29 mouse cellular contexts compared by ENCODE assay signal in genomic region chr11:4927224-4927623, GRCm38 (mm10). TPM values are rescaled to one million over a fixed set of nuclear protein-coding genes. Genes with fewer than 3 reads are reported as not detected.
DNase-seq lines count a peak whose midpoint lies in the region; ATAC-seq and TF ChIP-seq lines count a peak whose summit lies in the region.
"Had no signal": no experiment of that assay in that cellular context is flagged by ENCODE, and none has a peak within 500 bp of the region (broad histone marks: within the 10 kb centered on the region; RNA-seq: fewer than 3 reads in every experiment).

No protein-coding gene starts in this region.

- H3K27me3 ChIP-seq in kidney, postnatal 0 days (ENCODE audit: insufficient read depth, low read length), result no peaks in the 10 kb centered on the region
- H3K27me3 ChIP-seq: hindbrain, embryonic 12.5 days; intestine, embryonic 15.5 days; limb, embryonic 12.5 days; neural tube, embryonic 12.5 days had no signal

- peak; percentile 88 for ATAC-seq in frontal cortex, adult (ENCODE audit: low TSS enrichment)
- no peak for ATAC-seq in kidney, postnatal 0 days (replicated peaks; ENCODE audit: low FRiP score, low read depth)
- ATAC-seq: forebrain, embryonic 14.5 days; hindbrain, postnatal 0 days; intestine, embryonic 15.5 days; liver, postnatal 0 days; midbrain, embryonic 16.5 days had no signal

- TF ChIP-seq CTCF in kidney, postnatal 0 days (IDR thresholded peaks at IDR 0.05; ENCODE audit: low read depth), result no peak

- H3K4me2 ChIP-seq in kidney, postnatal 0 days (ENCODE audit: low read length), result no peak overlapping the region
- H3K4me2 ChIP-seq: hindbrain, embryonic 12.5 days; intestine, embryonic 15.5 days; limb, embryonic 12.5 days; liver, embryonic 11.5 days; midbrain, embryonic 11.5 days; neural tube, embryonic 12.5 days had no signal

- peaks cover 6% of the 10 kb centered on the region; the same call in 1 of the 2 replicates for H3K4me1 ChIP-seq in kidney, postnatal 0 days (replicated peaks; ENCODE audit: insufficient read depth, low read length)
- H3K4me1 ChIP-seq: hindbrain, embryonic 12.5 days had no signal

- intact Hi-C loops in left cerebral cortex, postnatal 36 days (cut with DNase I), result no loop called here

- 75% methylated on average over 3 of the region's 3 CpGs for WGBS in kidney, postnatal 0 days

- H3K36me3 ChIP-seq in kidney, postnatal 0 days (ENCODE audit: insufficient read depth, low read length), result peaks cover 33% of the 10 kb centered on the region

- peak overlapping the region; percentile 54 for H3K27ac ChIP-seq in kidney, postnatal 0 days
- H3K27ac ChIP-seq: heart, embryonic 10.5 days; hindbrain, embryonic 12.5 days; hindbrain, postnatal 0 days; intestine, embryonic 15.5 days; limb, embryonic 12.5 days; neural tube, embryonic 12.5 days had no signal

- H3K9ac ChIP-seq in kidney, postnatal 0 days (ENCODE audit: low read depth, low read length), result no peak overlapping the region
- H3K9ac ChIP-seq: hindbrain, embryonic 12.5 days; intestine, embryonic 15.5 days; limb, embryonic 12.5 days; liver, postnatal 0 days; neural tube, embryonic 12.5 days had no signal

- no peak for DNase-seq in frontal cortex, postnatal 14 days (ENCODE audit: low spot score in 2 of 2)
- no peak for DNase-seq in kidney, postnatal 0 days (ENCODE audit: low spot score)
- no peak for DNase-seq in kidney, adult 11 months
- peak; percentile 78 for DNase-seq in right cerebral cortex, adult 18-20 months
- no peak for DNase-seq in right cerebral cortex, postnatal 10 days (ENCODE audit: low spot score in 2 of 2)
- peak; percentile 46 to 62 for DNase-seq in left cerebral cortex, postnatal 36 days (ENCODE audit: low spot score in 2 of 2)
- DNase-seq: adrenal gland, adult 8-10 months; cerebellum, adult 8-10 months; cerebellum, postnatal 25 days; gastrocnemius, postnatal 14 days; heart, postnatal 36 days; kidney, adult 8-10 months; kidney, postnatal 36 days; liver, postnatal 0 days; lung, postnatal 36 days; thymus, postnatal 4 days had no signal

- no peaks in the 10 kb centered on the region for H3K9me3 ChIP-seq in kidney, postnatal 0 days (replicated peaks; ENCODE audit: low read length)
- H3K9me3 ChIP-seq: G1E; heart, embryonic 10.5 days; hindbrain, embryonic 12.5 days; intestine, embryonic 15.5 days; limb, embryonic 12.5 days; neural tube, embryonic 12.5 days had no signal

- no peak overlapping the region for H3K4me3 ChIP-seq in kidney, postnatal 0 days (replicated peaks; ENCODE audit: low read depth, low read length)
- H3K4me3 ChIP-seq: heart, embryonic 10.5 days; hindbrain, embryonic 12.5 days; intestine, embryonic 15.5 days; limb, embryonic 12.5 days; myocyte; neural tube, embryonic 12.5 days had no signal

RNA-seq across cellular contexts. Expression of gene Nefh, which starts 20.6 kb away (rescaled TPM):
- polyA plus RNA-seq in kidney, postnatal 0 days (2015; fragmentation: Nextera tagmentation; extraction: Ambion mirVana), result 0.08 and 0.11 TPM in 2 replicates
- 10 to 100 TPM; 44.0 to 47.2 TPM for total RNA-seq in left cerebral cortex, postnatal 36 days (2021)
- total RNA-seq: heart, postnatal 36 days had no signal

RNA-seq across cellular contexts. Expression of gene Thoc5, which starts 32.1 kb away (rescaled TPM):
- polyA plus RNA-seq in kidney, postnatal 0 days (2015; fragmentation: Nextera tagmentation; extraction: Ambion mirVana), result 27.3 and 29.8 TPM in 2 replicates
- 10 to 100 TPM; 35.7 to 45.4 TPM for total RNA-seq in left cerebral cortex, postnatal 36 days (2021)

RNA-seq across cellular contexts. Expression of gene Nipsnap1, which starts 53.5 kb away (rescaled TPM):
- polyA plus RNA-seq in kidney, postnatal 0 days (2015; fragmentation: Nextera tagmentation; extraction: Ambion mirVana), result 82.0 and 90.8 TPM in 2 replicates
- total RNA-seq in left cerebral cortex, postnatal 36 days (2021), result 10 to 100 TPM; 85.0 to 90.8 TPM

RNA-seq across cellular contexts. Expression of gene Ap1b1, which starts 59.4 kb away (rescaled TPM):
- 54.5 and 61.6 TPM in 2 replicates for polyA plus RNA-seq in kidney, postnatal 0 days (2015; fragmentation: Nextera tagmentation; extraction: Ambion mirVana)
- 100 to 1,000 TPM; 145 to 153 TPM for total RNA-seq in left cerebral cortex, postnatal 36 days (2021)

Comparison
In these comparisons a context has a peak if more than half of its experiments do, and no peak if none do; other contexts are left out.
1. DNase-seq: peak in right cerebral cortex, adult 18-20 months (single experiment) and left cerebral cortex, postnatal 36 days (2 of 2); none in frontal cortex, postnatal 14 days (0 of 2), kidney, postnatal 0 days (single experiment), kidney, adult 11 months (single experiment) and right cerebral cortex, postnatal 10 days (0 of 2).